Mouse (Mus musculus) limb, embryonic 14.5 days (tissue): ENCODE measurements around the gene Srpk3. TPM values are rescaled to one million over a fixed set of nuclear protein-coding genes. Genes with fewer than 3 reads are reported as not detected.

Source experiments
- ATAC-seq: fragments of 200-750 bp; cut with Nextera tagmentation; 2 replicates; pipeline ENCODE4 v1.8.0; 2017; ENCODE audit warnings: low read depth, moderate number of reproducible peaks, moderate TSS enrichment; ENCODE audit not compliant: low FRiP score
- DNase-seq: peaks from one replicate; pipeline ENCODE4 v3.0.0-alpha.2; 2015; ENCODE audit warnings: low spot score
- H3K27ac ChIP-seq: fragments of 300-500 bp; sonication (generic); replicated peaks from 2 replicates; pipeline ENCODE4 v1.5.1; 2014; ENCODE audit warnings: low read depth, mild to moderate bottlenecking, low read length, moderate library complexity, mixed read lengths
- H3K27me3 ChIP-seq: fragments of 300-500 bp; sonication (generic); 2 replicates; pipeline ENCODE4 v1.6.1; 2014; ENCODE audit warnings: low read length, mixed read lengths; ENCODE audit not compliant: control insufficient read depth, insufficient read depth
- H3K36me3 ChIP-seq: fragments of 300-500 bp; sonication (generic); 2 replicates; pipeline ENCODE4 v1.6.1; 2014; ENCODE audit warnings: mild to moderate bottlenecking, low read length, moderate library complexity, mixed read lengths; ENCODE audit not compliant: control insufficient read depth, insufficient read depth
- H3K4me1 ChIP-seq: fragments of 300-500 bp; sonication (generic); 2 replicates; pipeline ENCODE4 v1.6.1; 2014; ENCODE audit warnings: antibody characterized with exemption, low read length, mixed read lengths; ENCODE audit not compliant: control insufficient read depth, insufficient read depth
- H3K4me2 ChIP-seq: fragments of 300-500 bp; sonication (generic); replicated peaks from 2 replicates; pipeline ENCODE4 v1.6.1; 2014; ENCODE audit warnings: low read depth, mild to moderate bottlenecking, low read length, moderate library complexity; ENCODE audit not compliant: severe bottlenecking
- H3K4me3 ChIP-seq: fragments of 300-500 bp; sonication (generic); replicated peaks from 2 replicates; pipeline ENCODE4 v1.5.1; 2014; ENCODE audit warnings: low read length
- H3K9ac ChIP-seq: fragments of 300-500 bp; sonication (generic); 2 replicates; pipeline ENCODE4 v1.6.1; 2014; ENCODE audit warnings: mild to moderate bottlenecking, low read depth, low read length, moderate library complexity; ENCODE audit not compliant: severe bottlenecking
- H3K9me3 ChIP-seq: fragments of 300-500 bp; sonication (generic); 2 replicates; pipeline ENCODE4 v1.6.1; 2016; ENCODE audit warnings: low read length; ENCODE audit not compliant: control insufficient read depth
- POLR2A ChIP-seq: fragments of 200-500 bp; IDR thresholded peaks from 2 replicates; pipeline ENCODE4 v1.8.0; 2012; ENCODE audit warnings: inconsistent platforms, mild to moderate bottlenecking, moderate library complexity, borderline replicate concordance; ENCODE audit not compliant: insufficient read depth, insufficient read length; ENCODE audit errors: extremely low read depth
- WGBS: fragments of 180-500 bp; shearing (Covaris S2); extraction: QIAGEN DNeasy Blood & Tissue Kit; methylation state at CpG from one replicate; pipeline ENCODE4 v1.1.7; 2014; 5-methylcytosine and 5-hydroxymethylcytosine counted together
- polyA plus RNA-seq, 2 experiments: library from polyadenylated mRNA; depleted of rRNA in 1 of 2; stranded (reverse) in 1 of 2; unstranded in 1 of 2; fragments of >200 nt; fragmentation: Nextera tagmentation in 1 of 2; extraction: Ambion mirVana in 1 of 2; gene quantifications; 2 replicates each; pipeline versions ENCODE4 v1.2.1 to v1.2.3; 2012 to 2014

Gene Srpk3
- polyA plus RNA-seq, 2 experiments = 31.0 to 46.4 TPM

DNA sequence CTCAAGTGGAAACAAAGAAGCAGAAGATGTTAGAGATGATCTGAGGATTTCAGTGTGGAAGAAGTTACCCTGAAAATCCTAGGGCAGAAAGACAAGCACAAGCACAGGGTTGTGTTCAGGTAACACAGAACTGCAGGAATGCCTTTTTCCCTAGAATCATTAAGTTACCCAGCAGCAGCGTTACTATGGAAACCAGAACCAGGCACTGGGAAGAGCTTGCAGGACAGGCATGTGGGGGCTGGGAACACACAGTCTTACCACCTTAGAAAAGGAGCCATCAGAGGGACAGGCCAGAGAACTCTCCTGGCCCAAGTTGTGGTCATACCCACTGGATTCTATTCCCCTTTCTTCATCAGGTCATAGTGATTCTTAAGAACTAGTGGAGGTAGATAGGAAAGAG is 31.6 kb downstream of the Srpk3 start:
- H3K27ac ChIP-seq = no peak overlapping the region
- ATAC-seq = no peak
- no peak overlapping the region for H3K4me3 ChIP-seq
- H3K27me3 ChIP-seq = no peaks in the 10 kb centered on the region
- WGBS = 38% methylated on average over 1 of the region's 1 CpGs
- no peak overlapping the region for H3K9ac ChIP-seq
- H3K4me2 ChIP-seq = no peak overlapping the region
- DNase-seq = no peak
- H3K4me1 ChIP-seq = no peaks in the 10 kb centered on the region
- no peaks in the 10 kb centered on the region for H3K9me3 ChIP-seq
- no peaks in the 10 kb centered on the region for H3K36me3 ChIP-seq
- TF ChIP-seq POLR2A = no peak

GRCm38 (mm10) chrX:73815072-73815471 is 40.9 kb downstream of the Srpk3 start:
- H3K9me3 ChIP-seq = no peaks in the 10 kb centered on the region
- 25% methylated on average over 13 of the region's 14 CpGs for whole genome bisulfite sequencing
- DNase-seq (no peak), ATAC-seq (peak; percentile 67; the same call in 1 of the 2 replicates)
- no peaks in the 10 kb centered on the region for H3K4me1 ChIP-seq
- H3K4me3 ChIP-seq = peak overlapping the region; percentile 30
- peak; percentile 40; the same call in 1 of the 2 replicates for TF ChIP-seq POLR2A
- H3K27me3 ChIP-seq = no peaks in the 10 kb centered on the region
- H3K36me3 ChIP-seq = no peaks in the 10 kb centered on the region
- H3K9ac ChIP-seq = peak overlapping the region; percentile 55
- H3K27ac ChIP-seq = no peak overlapping the region
- H3K4me2 ChIP-seq = peak overlapping the region; percentile 27; the same call in 1 of the 2 replicates

DNA sequence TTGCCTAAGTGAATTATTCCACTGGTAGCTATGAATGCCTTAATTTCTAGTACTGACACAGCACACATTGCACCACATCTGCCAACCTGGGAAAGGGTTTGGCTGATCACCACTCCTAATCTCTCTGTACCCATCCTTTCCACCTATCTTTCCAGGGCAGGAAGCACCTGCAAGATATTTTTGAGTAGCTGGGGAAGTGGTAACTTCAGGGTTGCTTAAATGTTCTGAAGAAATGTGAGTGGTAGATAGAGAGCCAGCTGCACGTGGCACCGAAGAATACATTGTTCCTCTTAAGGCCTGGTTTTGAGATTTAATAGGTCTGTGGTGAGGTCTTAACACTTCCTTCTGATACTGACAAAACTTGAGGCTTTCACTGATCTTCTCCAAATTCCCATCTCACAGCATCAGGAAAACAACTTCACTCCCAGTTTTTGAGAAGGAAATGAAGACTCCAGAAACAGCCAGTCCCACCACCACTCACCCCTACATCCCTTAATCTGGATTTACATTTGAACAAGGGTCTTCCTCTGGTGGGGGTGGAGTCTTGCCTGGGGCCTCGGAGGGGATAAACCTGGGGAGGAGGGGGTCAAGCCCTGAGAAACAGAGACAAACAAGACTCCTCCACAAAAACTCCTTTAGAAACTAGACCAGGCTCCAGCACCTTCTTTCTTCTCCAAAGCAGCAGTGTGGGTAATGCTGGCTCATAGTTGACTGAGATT is 42.5 kb downstream of the Srpk3 start:
- WGBS = 60% methylated on average over 3 of the region's 3 CpGs

GRCm38 (mm10) chrX:73823747-73824146 is 49.5 kb downstream of the Srpk3 start:
- peak overlapping the region; percentile 58 for H3K4me3 ChIP-seq
- peak overlapping the region; percentile 70; the same call in 1 of the 2 replicates for H3K9ac ChIP-seq
- DNase-seq (no peak), ATAC-seq (no peak)
- WGBS = 22% methylated on average over 16 of the region's 17 CpGs
- no peak overlapping the region for H3K27ac ChIP-seq
- no peak for TF ChIP-seq POLR2A
- no peaks in the 10 kb centered on the region for H3K9me3 ChIP-seq
- no peaks in the 10 kb centered on the region for H3K36me3 ChIP-seq
- peak overlapping the region; percentile 51 for H3K4me2 ChIP-seq
- H3K4me1 ChIP-seq = 0 out of 2 replicates have a peak, but pooled peaks cover 3% of the 10 kb centered on the region
- 0 out of 2 replicates have a peak, but pooled peaks cover 4% of the 10 kb centered on the region for H3K27me3 ChIP-seq

More for the DNA sequence above, 42.5 kb downstream of the Srpk3 start:
- no peak for TF ChIP-seq POLR2A
- Histone ChIP-seq H3K4me2 (no peak overlapping the region), H3K27ac (no peak overlapping the region), H3K9me3 (no peaks in the 10 kb centered on the region), H3K4me3 (no peak overlapping the region), H3K9ac (no peak overlapping the region), H3K27me3 (no peaks in the 10 kb centered on the region), H3K4me1 (no peaks in the 10 kb centered on the region), H3K36me3 (no peaks in the 10 kb centered on the region)
- DNase-seq (no peak), ATAC-seq (no peak)

GRCm38 (mm10) chrX:73824185-73825151 is 50.3 kb downstream of the Srpk3 start, which contains the start of gene Pdzd4:
Pdzd4 (minus strand) TSS chrX:73824969.
- ATAC-seq (peak; percentile 86), DNase-seq (peak; percentile 58)
- peak within 1 kb of the TSS; percentile 58 for H3K4me3 ChIP-seq
- no peak within 1 kb of the TSS; the same call in 1 of the 2 replicates for H3K27ac ChIP-seq
- H3K27me3 ChIP-seq = 0 out of 2 replicates have a peak, but pooled peaks cover 4% of the 10 kb centered on the region
- no peaks in the 10 kb centered on the region for H3K36me3 ChIP-seq
- TF ChIP-seq POLR2A = 0 out of 2 replicates have a peak, but pooled peaks have one; percentile 21
- peak within 1 kb of the TSS; percentile 70 for H3K9ac ChIP-seq
- WGBS = 18% methylated on average over 51 of the region's 84 CpGs
- 0 out of 2 replicates have a peak, but pooled peaks cover 3% of the 10 kb centered on the region for H3K4me1 ChIP-seq
- no peaks in the 10 kb centered on the region for H3K9me3 ChIP-seq
- peak within 1 kb of the TSS; percentile 51 for H3K4me2 ChIP-seq

Other genes with a start within 250 kb of the Srpk3 start
- 10.9 and 13.9 TPM in 2 replicates for gene Dusp9, start 135.0 kb upstream of the Srpk3 start, polyA plus RNA-seq (2012; rRNA removed)
- 2.4 and 5.0 TPM in 2 replicates for gene Dusp9, start 135.0 kb upstream of the Srpk3 start, polyA plus RNA-seq (2014; fragmentation: Nextera tagmentation; extraction: Ambion mirVana)
- gene Pnck, start 114.3 kb upstream of the Srpk3 start, polyA plus RNA-seq (2012; rRNA removed) = 27.4 and 34.4 TPM in 2 replicates
- gene Pnck, start 114.3 kb upstream of the Srpk3 start, polyA plus RNA-seq (2014; fragmentation: Nextera tagmentation; extraction: Ambion mirVana) = 20.9 and 22.7 TPM in 2 replicates
- 71.9 and 98.9 TPM in 2 replicates for gene Slc6a8, start 101.3 kb upstream of the Srpk3 start, polyA plus RNA-seq (2012; rRNA removed)
- gene Slc6a8, start 101.3 kb upstream of the Srpk3 start, polyA plus RNA-seq (2014; fragmentation: Nextera tagmentation; extraction: Ambion mirVana) = 11.9 and 12.5 TPM in 2 replicates
- gene Bcap31, start 58.2 kb upstream of the Srpk3 start, polyA plus RNA-seq (2012; rRNA removed) = 82.5 and 97.4 TPM in 2 replicates
- gene Bcap31, start 58.2 kb upstream of the Srpk3 start, polyA plus RNA-seq (2014; fragmentation: Nextera tagmentation; extraction: Ambion mirVana) = 235 and 239 TPM in 2 replicates
- 20.2 and 25.3 TPM in 2 replicates for gene Abcd1, start 57.8 kb upstream of the Srpk3 start, polyA plus RNA-seq (2012; rRNA removed)
- gene Abcd1, start 57.8 kb upstream of the Srpk3 start, polyA plus RNA-seq (2014; fragmentation: Nextera tagmentation; extraction: Ambion mirVana) = 15.2 and 16.8 TPM in 2 replicates
- gene Plxnb3, start 17.3 kb upstream of the Srpk3 start, polyA plus RNA-seq (2012; rRNA removed) = 1.9 and 2.7 TPM in 2 replicates
- 0.62 and 0.82 TPM in 2 replicates for gene Plxnb3, start 17.3 kb upstream of the Srpk3 start, polyA plus RNA-seq (2014; fragmentation: Nextera tagmentation; extraction: Ambion mirVana)
- gene Idh3g, start 12.5 kb downstream of the Srpk3 start, polyA plus RNA-seq (2012; rRNA removed) = 366 and 388 TPM in 2 replicates
- 217 and 220 TPM in 2 replicates for gene Idh3g, start 12.5 kb downstream of the Srpk3 start, polyA plus RNA-seq (2014; fragmentation: Nextera tagmentation; extraction: Ambion mirVana)
- 284 and 305 TPM in 2 replicates for gene Ssr4, start 12.6 kb downstream of the Srpk3 start, polyA plus RNA-seq (2012; rRNA removed)
- gene Ssr4, start 12.6 kb downstream of the Srpk3 start, polyA plus RNA-seq (2014; fragmentation: Nextera tagmentation; extraction: Ambion mirVana) = 254 and 292 TPM in 2 replicates
- 20.9 and 22.0 TPM in 2 replicates for gene Pdzd4, start 50.6 kb downstream of the Srpk3 start, polyA plus RNA-seq (2012; rRNA removed)
- gene Pdzd4, start 50.6 kb downstream of the Srpk3 start, polyA plus RNA-seq (2014; fragmentation: Nextera tagmentation; extraction: Ambion mirVana) = 1.4 and 1.5 TPM in 2 replicates
- gene Avpr2, start 117.7 kb downstream of the Srpk3 start, polyA plus RNA-seq (2012; rRNA removed) = 0.03 TPM in 1 of 2 replicates, not detected in the other
- 0.10 TPM in 1 of 2 replicates, not detected in the other for gene Avpr2, start 117.7 kb downstream of the Srpk3 start, polyA plus RNA-seq (2014; fragmentation: Nextera tagmentation; extraction: Ambion mirVana)
- 7.8 and 8.6 TPM in 2 replicates for gene L1cam, start 121.7 kb downstream of the Srpk3 start, polyA plus RNA-seq (2012; rRNA removed)
- 2.9 and 4.6 TPM in 2 replicates for gene L1cam, start 121.7 kb downstream of the Srpk3 start, polyA plus RNA-seq (2014; fragmentation: Nextera tagmentation; extraction: Ambion mirVana)
- 8.8 and 9.3 TPM in 2 replicates for gene Arhgap4, start 147.5 kb downstream of the Srpk3 start, polyA plus RNA-seq (2012; rRNA removed)
- 2.7 and 3.7 TPM in 2 replicates for gene Arhgap4, start 147.5 kb downstream of the Srpk3 start, polyA plus RNA-seq (2014; fragmentation: Nextera tagmentation; extraction: Ambion mirVana)
- 114 and 128 TPM in 2 replicates for gene Naa10, start 147.5 kb downstream of the Srpk3 start, polyA plus RNA-seq (2012; rRNA removed)
- 112 and 117 TPM in 2 replicates for gene Naa10, start 147.5 kb downstream of the Srpk3 start, polyA plus RNA-seq (2014; fragmentation: Nextera tagmentation; extraction: Ambion mirVana)
- 29.6 and 33.7 TPM in 2 replicates for gene Renbp, start 156.4 kb downstream of the Srpk3 start, polyA plus RNA-seq (2012; rRNA removed)
- 34.0 and 39.3 TPM in 2 replicates for gene Renbp, start 156.4 kb downstream of the Srpk3 start, polyA plus RNA-seq (2014; fragmentation: Nextera tagmentation; extraction: Ambion mirVana)
- gene Hcfc1, start 192.0 kb downstream of the Srpk3 start, polyA plus RNA-seq (2012; rRNA removed) = 71.7 and 93.7 TPM in 2 replicates
- 65.3 and 71.2 TPM in 2 replicates for gene Hcfc1, start 192.0 kb downstream of the Srpk3 start, polyA plus RNA-seq (2014; fragmentation: Nextera tagmentation; extraction: Ambion mirVana)
- gene Irak1, start 249.5 kb downstream of the Srpk3 start, polyA plus RNA-seq (2012; rRNA removed) = 86.0 and 123 TPM in 2 replicates
- gene Irak1, start 249.5 kb downstream of the Srpk3 start, polyA plus RNA-seq (2014; fragmentation: Nextera tagmentation; extraction: Ambion mirVana) = 49.6 and 52.6 TPM in 2 replicates